Mouse (Mus musculus) spleen, adult 12 weeks (tissue): Measurements from ENCODE around the gene Stxbp6.

Source experiments
- DNase-seq: peaks from one replicate; pipeline ENCODE4 v3.0.0; 2022; ENCODE audit warnings: low spot score

The Stxbp6 gene

GRCm38 (mm10) chr12:44913854-44914253 is 160.7 kb downstream of the Stxbp6 start:
- DNase-seq = no peak

GRCm38 (mm10) chr12:44908028-44908702 is 166.3 kb downstream of the Stxbp6 start:
- no peak for DNase-seq

GRCm38 (mm10) chr12:44906001-44906400 is 168.5 kb downstream of the Stxbp6 start:
- DNase-seq = no peak

GRCm38 (mm10) chr12:44903205-44903732 is 171.2 kb downstream of the Stxbp6 start:
- no peak for DNase-seq

- DNase-seq = no peak
Measured at GRCm38 (mm10) chr12:44899173-44899870, 175.2 kb downstream of the Stxbp6 start.

- DNase-seq = no peak
Measured at GRCm38 (mm10) chr12:44896460-44896859, 178.0 kb downstream of the Stxbp6 start.

GRCm38 (mm10) chr12:44889677-44890393 is 184.7 kb downstream of the Stxbp6 start:
- no peak for DNase-seq

GRCm38 (mm10) chr12:44886826-44887225 is 187.7 kb downstream of the Stxbp6 start:
- DNase-seq = no peak

GRCm38 (mm10) chr12:44872697-44873096 is 201.8 kb downstream of the Stxbp6 start:
- DNase-seq = no peak

- no peak for DNase-seq
Measured at GRCm38 (mm10) chr12:44865442-44865841, 209.1 kb downstream of the Stxbp6 start.

GRCm38 (mm10) chr12:44859454-44859853 is 215.1 kb downstream of the Stxbp6 start:
- DNase-seq = no peak

- no peak for DNase-seq
Measured at GRCm38 (mm10) chr12:44858110-44858885, 216.2 kb downstream of the Stxbp6 start.

GRCm38 (mm10) chr12:44852024-44852423 is 222.5 kb downstream of the Stxbp6 start:
- DNase-seq = no peak

- DNase-seq = no peak
Measured at GRCm38 (mm10) chr12:44850516-44850915, 224.0 kb downstream of the Stxbp6 start.

GRCm38 (mm10) chr12:44848483-44849221 is 225.9 kb downstream of the Stxbp6 start:
- DNase-seq = no peak

GRCm38 (mm10) chr12:44840585-44840984 is 233.9 kb downstream of the Stxbp6 start:
- no peak for DNase-seq

- DNase-seq = no peak
Measured at GRCm38 (mm10) chr12:44839594-44840373, 234.7 kb downstream of the Stxbp6 start.

- no peak for DNase-seq
Measured at GRCm38 (mm10) chr12:44835879-44836467, 238.5 kb downstream of the Stxbp6 start.

GRCm38 (mm10) chr12:44811895-44812294 is 262.6 kb downstream of the Stxbp6 start:
- DNase-seq = no peak

GRCm38 (mm10) chr12:44804213-44804612 is 270.3 kb downstream of the Stxbp6 start:
- no peak for DNase-seq
